Mouse (Mus musculus) midbrain, embryonic 11.5 days (tissue): ENCODE data around the gene Hist1h2be. TPM values are rescaled to one million over a fixed set of nuclear protein-coding genes. Genes with fewer than 3 reads are reported as not detected.
A peak's percentile ranks its signal among the peaks of the same experiment; 100 is the strongest.
"Not testable (repeated sequence)": the region's sequence is repeated elsewhere in the genome, so short reads cannot be mapped to it uniquely, and the experiment has no call there.

Experiments
- ATAC-seq: fragments of 200-750 bp; cut with Nextera tagmentation; 2 replicates; pipeline ENCODE4 v1.8.0; 2017; ENCODE audit warnings: moderate TSS enrichment, moderate library complexity; ENCODE audit not compliant: low FRiP score
- DNase-seq: peaks from one replicate; pipeline ENCODE4 v3.0.0; 2015; ENCODE audit warnings: low spot score; ENCODE audit errors: missing footprints
- H3K27ac ChIP-seq: fragments of 300-500 bp; sonication (generic); 2 replicates; pipeline ENCODE4 v1.5.1; 2014; ENCODE audit warnings: low read depth, low read length
- H3K27me3 ChIP-seq: fragments of 300-500 bp; sonication (generic); 2 replicates; pipeline ENCODE4 v1.6.1; 2014; ENCODE audit warnings: mild to moderate bottlenecking, low read length, moderate library complexity, mixed read lengths; ENCODE audit not compliant: control insufficient read depth, insufficient read depth
- H3K36me3 ChIP-seq: fragments of 300-500 bp; sonication (generic); 2 replicates; pipeline ENCODE4 v1.6.1; 2014; ENCODE audit warnings: mild to moderate bottlenecking, low read length, moderate library complexity, mixed read lengths; ENCODE audit not compliant: control insufficient read depth, insufficient read depth
- H3K4me1 ChIP-seq: fragments of 300-500 bp; sonication (generic); 2 replicates; pipeline ENCODE4 v1.6.1; 2014; ENCODE audit warnings: low read length; ENCODE audit not compliant: control insufficient read depth, insufficient read depth
- H3K4me2 ChIP-seq: fragments of 300-500 bp; sonication (generic); 2 replicates; pipeline ENCODE4 v1.6.1; 2014; ENCODE audit warnings: mild to moderate bottlenecking, moderate library complexity
- H3K4me3 ChIP-seq: fragments of 300-500 bp; sonication (generic); 2 replicates; pipeline ENCODE4 v1.5.1; 2014; ENCODE audit warnings: low read depth, low read length
- H3K9ac ChIP-seq: fragments of 300-500 bp; sonication (generic); 2 replicates; pipeline ENCODE4 v1.6.1; 2014; ENCODE audit warnings: low read length
- H3K9me3 ChIP-seq: fragments of 300-500 bp; sonication (generic); 2 replicates; pipeline ENCODE4 v1.6.1; 2016; ENCODE audit warnings: low read length; ENCODE audit not compliant: control insufficient read depth
- WGBS: fragments of 180-500 bp; shearing (Covaris S2); extraction: QIAGEN DNeasy Blood & Tissue Kit; methylation state at CpG from one replicate; pipeline ENCODE4 v1.1.7; 2014; 5-methylcytosine and 5-hydroxymethylcytosine counted together
- microRNA-seq: library from miRNA; unstranded; fragments of <30 nt; microRNA quantifications from one replicate; pipeline ENCODE4, GENCODE M21; 2017
- polyA plus RNA-seq: library from polyadenylated mRNA; unstranded; fragments of >200 nt; fragmentation: Nextera tagmentation; extraction: Ambion mirVana; gene quantifications from 2 replicates; pipeline ENCODE4 v1.2.1, GENCODE M21; 2014

Gene Hist1h2be
- polyA plus RNA-seq, 1 experiment from 2014 or later: 1.7 TPM

DNA sequence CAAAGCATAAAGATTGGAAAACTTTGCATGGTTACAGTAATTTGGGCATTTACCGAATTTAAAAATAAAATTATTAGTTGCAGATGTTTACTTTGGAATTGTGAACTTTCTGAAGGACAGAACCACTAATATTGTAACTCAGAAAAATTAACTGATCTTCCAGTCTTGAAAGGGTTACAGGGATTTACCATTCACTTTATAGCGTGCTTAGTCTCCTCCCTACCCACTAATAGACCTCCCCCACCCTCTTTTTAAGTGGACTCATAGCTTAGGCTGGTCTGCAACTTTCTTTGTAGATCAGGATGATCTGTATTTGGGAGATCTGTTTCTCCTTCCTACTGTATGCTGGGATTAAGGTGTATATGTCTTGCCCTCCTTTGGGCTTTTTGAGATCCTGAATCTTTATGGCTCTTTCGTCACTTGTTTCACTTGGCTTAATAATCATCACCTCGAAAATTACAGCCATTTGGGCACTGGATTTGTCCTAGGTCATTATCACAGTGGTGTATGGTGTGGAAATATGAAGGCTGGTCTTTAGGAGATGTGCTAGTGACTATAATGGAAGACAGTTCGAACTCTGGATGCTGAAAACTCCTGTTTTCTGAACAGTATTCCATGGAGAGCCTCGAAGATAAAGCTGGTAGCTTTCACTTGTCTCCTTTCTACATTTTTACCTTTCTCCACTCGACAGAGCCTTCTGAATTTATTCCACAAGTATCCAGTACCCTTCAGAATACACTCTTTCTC is 84.7 kb downstream of the Hist1h2be start:
- H3K4me1 ChIP-seq: peaks cover 16% of the 10 kb centered on the region
- ATAC-seq (no peak), DNase-seq (peak; percentile 87)
- H3K9ac ChIP-seq: peak overlapping the region; percentile 69
- no peaks in the 10 kb centered on the region for H3K27me3 ChIP-seq
- peak overlapping the region; percentile 98 for H3K27ac ChIP-seq
- no peaks in the 10 kb centered on the region for H3K9me3 ChIP-seq
- peak overlapping the region; percentile 48 for H3K4me3 ChIP-seq
- WGBS: 22% methylated on average over 7 of the region's 7 CpGs
- peak overlapping the region; percentile 45 for H3K4me2 ChIP-seq
- H3K36me3 ChIP-seq: no peaks in the 10 kb centered on the region

DNA sequence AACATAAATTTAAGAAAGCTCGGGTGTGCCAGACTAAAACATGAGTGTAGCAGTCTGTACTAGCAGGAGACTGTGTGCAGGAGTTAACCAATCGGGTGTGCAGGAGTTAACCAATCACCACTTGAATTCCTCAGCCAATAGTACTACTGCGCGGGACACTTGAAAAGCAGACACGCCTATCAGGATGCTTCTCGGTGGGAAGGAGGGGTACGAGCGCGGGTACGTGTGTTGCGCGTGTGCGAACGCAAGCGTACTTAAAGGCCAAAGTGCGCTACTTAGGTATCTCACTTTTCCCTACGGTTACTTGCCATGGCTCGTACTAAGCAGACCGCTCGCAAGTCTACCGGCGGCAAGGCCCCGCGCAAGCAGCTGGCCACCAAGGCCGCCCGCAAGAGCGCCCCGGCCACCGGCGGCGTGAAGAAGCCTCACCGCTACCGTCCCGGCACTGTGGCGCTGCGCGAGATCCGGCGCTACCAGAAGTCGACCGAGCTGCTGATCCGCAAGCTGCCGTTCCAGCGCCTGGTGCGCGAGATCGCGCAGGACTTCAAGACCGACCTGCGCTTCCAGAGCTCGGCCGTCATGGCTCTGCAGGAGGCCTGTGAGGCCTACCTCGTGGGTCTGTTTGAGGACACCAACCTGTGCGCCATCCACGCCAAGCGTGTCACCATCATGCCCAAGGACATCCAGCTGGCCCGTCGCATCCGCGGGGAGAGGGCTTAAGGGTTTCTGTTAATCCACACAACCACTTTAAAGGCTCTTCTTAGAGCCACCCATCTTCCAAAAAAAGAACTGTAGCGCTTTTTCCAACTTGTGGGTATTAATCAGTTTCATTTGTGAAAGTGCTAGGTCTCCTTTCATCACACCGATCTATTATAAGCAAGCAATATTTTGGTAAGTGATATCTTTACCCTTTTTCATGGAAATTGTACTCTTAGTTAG is 85.5 kb downstream of the Hist1h2be start, which contains the start of gene Hist1h3g:
Hist1h3g (plus strand) TSS at position 286 of the 939 bp plus-strand sequence.
- not testable (repeated sequence) for H3K9me3 ChIP-seq, H3K36me3 ChIP-seq, H3K27me3 ChIP-seq
- ATAC-seq (peak; percentile 92), DNase-seq (peak; percentile 98)
- H3K4me1 ChIP-seq: peaks cover 16% of the 10 kb centered on the region
- peak within 1 kb of the TSS; percentile 69 for H3K9ac ChIP-seq
- WGBS: under 1% methylated on average over 48 of the region's 62 CpGs
- H3K27ac ChIP-seq: peak within 1 kb of the TSS; percentile 98
- H3K4me3 ChIP-seq: peak within 1 kb of the TSS; percentile 48
- peak within 1 kb of the TSS; percentile 45 for H3K4me2 ChIP-seq

- Histone ChIP-seq H3K9ac (peak overlapping the region; percentile 66), H3K4me3 (peak overlapping the region; percentile 48), H3K36me3 (no peaks in the 10 kb centered on the region), H3K4me1 (peaks cover 16% of the 10 kb centered on the region), H3K27me3 (no peaks in the 10 kb centered on the region), H3K4me2 (peak overlapping the region; percentile 45), H3K27ac (peak overlapping the region; percentile 98), H3K9me3 (no peaks in the 10 kb centered on the region)
- peak; percentile 10 for ATAC-seq
- DNase-seq: peak; percentile 97
- WGBS: under 1% methylated on average over 15 of the region's 15 CpGs
Measured at GRCm38 (mm10) chr13:23534368-23535131, 86.4 kb downstream of the Hist1h2be start.

Small RNA genes within 50 kb of the gene (microRNA-seq; reads per million reads assigned to microRNA genes)
- 0.57 reads per million for gene Gm44297
- gene Gm44359: not detected
- gene Gm44394: not detected

Other genes with a start within 250 kb of the Hist1h2be start
- gene Abt1, start 197.3 kb downstream of the Hist1h2be start, polyA plus RNA-seq: 14.0 and 14.9 TPM in 2 replicates
- not detected in 2 replicates for gene Btn1a1, start 155.2 kb downstream of the Hist1h2be start, polyA plus RNA-seq
- 0.28 and 0.34 TPM in 2 replicates for gene Btn2a2, start 132.3 kb downstream of the Hist1h2be start, polyA plus RNA-seq
- gene Hist1h4h, start 90.1 kb downstream of the Hist1h2be start, polyA plus RNA-seq: 3.3 and 3.6 TPM in 2 replicates
- gene Hist1h2af, start 87.2 kb downstream of the Hist1h2be start, polyA plus RNA-seq: 6.4 and 9.1 TPM in 2 replicates
- gene Hist1h3g, start 85.7 kb downstream of the Hist1h2be start, polyA plus RNA-seq: 4.0 and 4.8 TPM in 2 replicates
- gene Hist1h2bh, start 77.7 kb downstream of the Hist1h2be start, polyA plus RNA-seq: 0.44 and 0.87 TPM in 2 replicates
- 1.2 and 1.3 TPM in 2 replicates for gene Hist1h3f, start 77.1 kb downstream of the Hist1h2be start, polyA plus RNA-seq
- gene Hist1h4f, start 69.5 kb downstream of the Hist1h2be start, polyA plus RNA-seq: 0.53 and 0.77 TPM in 2 replicates
- 0.59 and 0.61 TPM in 2 replicates for gene Hist1h1d, start 67.9 kb downstream of the Hist1h2be start, polyA plus RNA-seq
- 7.2 and 7.4 TPM in 2 replicates for gene Hist1h3e, start 58.8 kb downstream of the Hist1h2be start, polyA plus RNA-seq
- 69.8 and 76.3 TPM in 2 replicates for gene Hist1h2ae, start 49.9 kb downstream of the Hist1h2be start, polyA plus RNA-seq
- 3.9 and 6.2 TPM in 2 replicates for gene Hist1h2bg, start 49.7 kb downstream of the Hist1h2be start, polyA plus RNA-seq
- gene Hist1h2bf, start 46.9 kb downstream of the Hist1h2be start, polyA plus RNA-seq: 2.6 and 4.9 TPM in 2 replicates
- gene Hist1h2ad, start 46.7 kb downstream of the Hist1h2be start, polyA plus RNA-seq: 1.9 and 2.2 TPM in 2 replicates
- gene Hist1h3d, start 45.4 kb downstream of the Hist1h2be start, polyA plus RNA-seq: 7.4 and 9.8 TPM in 2 replicates
- gene Hist1h4d, start 39.5 kb downstream of the Hist1h2be start, polyA plus RNA-seq: 99.4 and 124 TPM in 2 replicates
- gene Hist1h1e, start 1.4 kb upstream of the Hist1h2be start, polyA plus RNA-seq: 24.8 and 28.9 TPM in 2 replicates
- 0.83 and 1.1 TPM in 2 replicates for gene Hist1h2ac, start 62.8 kb upstream of the Hist1h2be start, polyA plus RNA-seq
- 25.3 and 25.7 TPM in 2 replicates for gene Hist1h2bc, start 63.1 kb upstream of the Hist1h2be start, polyA plus RNA-seq
- not detected in 2 replicates for gene Hist1h1t, start 74.7 kb upstream of the Hist1h2be start, polyA plus RNA-seq
- gene Hist1h4c, start 77.3 kb upstream of the Hist1h2be start, polyA plus RNA-seq: 5.3 and 6.4 TPM in 2 replicates
- 2.7 and 3.3 TPM in 2 replicates for gene Hfe, start 89.7 kb upstream of the Hist1h2be start, polyA plus RNA-seq
- 13.5 and 14.0 TPM in 2 replicates for gene Hist1h1c, start 117.7 kb upstream of the Hist1h2be start, polyA plus RNA-seq
- gene Hist1h3c, start 124.5 kb upstream of the Hist1h2be start, polyA plus RNA-seq: 8.6 and 9.2 TPM in 2 replicates
- 2.1 and 2.4 TPM in 2 replicates for gene Hist1h2bb, start 125.6 kb upstream of the Hist1h2be start, polyA plus RNA-seq
- gene Hist1h2ab, start 130.0 kb upstream of the Hist1h2be start, polyA plus RNA-seq: 42.8 and 57.5 TPM in 2 replicates
- 7.5 and 13.2 TPM in 2 replicates for gene Hist1h3b, start 131.1 kb upstream of the Hist1h2be start, polyA plus RNA-seq
- gene Hist1h4b, start 135.9 kb upstream of the Hist1h2be start, polyA plus RNA-seq: 3.9 and 5.5 TPM in 2 replicates
- gene Hist1h4a, start 140.1 kb upstream of the Hist1h2be start, polyA plus RNA-seq: 0.49 and 0.55 TPM in 2 replicates
- 3.0 and 5.1 TPM in 2 replicates for gene Hist1h3a, start 141.3 kb upstream of the Hist1h2be start, polyA plus RNA-seq
- gene Hist1h1a, start 142.5 kb upstream of the Hist1h2be start, polyA plus RNA-seq: 3.5 and 3.7 TPM in 2 replicates
- not detected in 2 replicates for gene Trim38, start 148.8 kb upstream of the Hist1h2be start, polyA plus RNA-seq
- gene Slc17a2, start 185.9 kb upstream of the Hist1h2be start, polyA plus RNA-seq: not detected in 2 replicates
- not detected in 2 replicates for gene Slc17a3, start 218.3 kb upstream of the Hist1h2be start, polyA plus RNA-seq
- 0.08 TPM in 1 of 2 replicates, not detected in the other for gene Slc17a1, start 246.6 kb upstream of the Hist1h2be start, polyA plus RNA-seq